Mouse (Mus musculus) kidney, embryonic 14.5 days (tissue): Measurements from ENCODE around the gene A030003K21Rik. TPM values are rescaled to one million over a fixed set of nuclear protein-coding genes. Genes with fewer than 3 reads are reported as not detected.
"Not testable (repeated sequence)": the region's sequence is repeated elsewhere in the genome, so short reads cannot be mapped to it uniquely, and the experiment has no call there.

Source experiments
- ATAC-seq: fragments of 200-750 bp; cut with Nextera tagmentation; 2 replicates; pipeline ENCODE4 v1.8.0; 2017; ENCODE audit warnings: moderate number of reproducible peaks, mild to moderate bottlenecking, moderate TSS enrichment, moderate library complexity; ENCODE audit not compliant: low FRiP score, low TSS enrichment
- H3K27ac ChIP-seq: fragments of 300-500 bp; sonication (generic); 2 replicates; pipeline ENCODE4 v1.5.1; 2014; ENCODE audit warnings: low read depth, mild to moderate bottlenecking, low read length, moderate library complexity, mixed read lengths
- H3K27me3 ChIP-seq: fragments of 300-500 bp; sonication (generic); 2 replicates; pipeline ENCODE4 v1.6.1; 2014; ENCODE audit warnings: mild to moderate bottlenecking, low read length; ENCODE audit not compliant: control insufficient read depth, insufficient read depth
- H3K36me3 ChIP-seq: fragments of 300-500 bp; sonication (generic); 2 replicates; pipeline ENCODE4 v1.6.1; 2014; ENCODE audit warnings: low read length, mixed read lengths; ENCODE audit not compliant: control insufficient read depth, insufficient read depth
- H3K4me1 ChIP-seq: fragments of 300-500 bp; sonication (generic); 2 replicates; pipeline ENCODE4 v1.6.1; 2014; ENCODE audit warnings: low read length, mixed read lengths; ENCODE audit not compliant: control insufficient read depth, insufficient read depth
- H3K4me2 ChIP-seq: fragments of 300-500 bp; sonication (generic); replicated peaks from 2 replicates; pipeline ENCODE4 v1.6.1; 2014; ENCODE audit warnings: low read depth, mild to moderate bottlenecking, low read length
- H3K4me3 ChIP-seq: fragments of 300-500 bp; sonication (generic); 2 replicates; pipeline ENCODE4 v1.5.1; 2014; ENCODE audit warnings: mild to moderate bottlenecking, low read length
- H3K9ac ChIP-seq: fragments of 300-500 bp; sonication (generic); 2 replicates; pipeline ENCODE4 v1.6.1; 2014; ENCODE audit warnings: low read depth, mild to moderate bottlenecking, low read length, moderate library complexity
- H3K9me3 ChIP-seq: fragments of 300-500 bp; sonication (generic); 2 replicates; pipeline ENCODE4 v1.6.1; 2016; ENCODE audit warnings: low read length; ENCODE audit not compliant: control insufficient read depth
- WGBS: fragments of 180-500 bp; shearing (Covaris S2); extraction: QIAGEN DNeasy Blood & Tissue Kit; methylation state at CpG from one replicate; pipeline ENCODE4 v1.1.7; 2014; 5-methylcytosine and 5-hydroxymethylcytosine counted together
- polyA plus RNA-seq: library from polyadenylated mRNA; unstranded; fragments of >200 nt; fragmentation: Nextera tagmentation; extraction: Ambion mirVana; gene quantifications from 2 replicates; pipeline ENCODE4 v1.2.1, GENCODE M21; 2014

The A030003K21Rik gene
- polyA plus RNA-seq, 1 experiment from 2014 or later, result not detected

GRCm38 (mm10) chr1:82973901-82974300 lies 30.7 kb upstream of the A030003K21Rik start:
- H3K4me1 ChIP-seq, result no peaks in the 10 kb centered on the region
- no peaks in the 10 kb centered on the region for H3K9me3 ChIP-seq
- 74% methylated on average over 6 of the region's 6 CpGs for WGBS
- H3K27me3 ChIP-seq, result no peaks in the 10 kb centered on the region
- H3K4me2 ChIP-seq, result no peak overlapping the region
- no peak overlapping the region for H3K4me3 ChIP-seq
- no peak overlapping the region for H3K9ac ChIP-seq
- H3K27ac ChIP-seq, result no peak overlapping the region
- no peak for ATAC-seq
- no peaks in the 10 kb centered on the region for H3K36me3 ChIP-seq

DNA sequence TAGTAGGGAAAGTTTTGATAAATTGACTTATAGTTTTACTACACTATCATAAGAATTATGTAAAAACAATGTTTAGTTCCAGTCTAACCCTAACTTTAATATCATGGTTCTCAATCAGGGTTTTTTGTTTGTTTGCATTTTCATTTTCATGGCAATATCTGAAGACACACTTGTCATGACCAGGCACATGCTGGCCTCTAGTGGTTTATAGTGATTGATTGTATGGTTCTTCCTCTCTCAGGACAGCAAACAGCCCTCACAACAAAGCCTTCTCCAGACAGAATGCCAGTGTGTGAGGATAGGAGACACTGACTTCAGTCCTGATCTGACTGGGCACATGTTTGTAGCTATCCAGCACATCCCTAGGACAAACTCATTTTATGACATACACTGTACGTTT lies 30.1 kb upstream of the A030003K21Rik start:
- Histone ChIP-seq H3K4me2 (no peak overlapping the region), H3K36me3 (no peaks in the 10 kb centered on the region), H3K4me3 (no peak overlapping the region), H3K4me1 (no peaks in the 10 kb centered on the region), H3K27me3 (no peaks in the 10 kb centered on the region), H3K9me3 (no peaks in the 10 kb centered on the region), H3K9ac (no peak overlapping the region), H3K27ac (no peak overlapping the region)
- 88% methylated on average over 1 of the region's 1 CpGs for WGBS
- ATAC-seq, result no peak

GRCm38 (mm10) chr1:82972046-82972445 lies 28.9 kb upstream of the A030003K21Rik start:
- WGBS, result 59% methylated on average over 4 of the region's 4 CpGs
- Histone ChIP-seq H3K4me2 (no peak overlapping the region), H3K9ac (no peak overlapping the region), H3K4me1 (no peaks in the 10 kb centered on the region), H3K27ac (no peak overlapping the region), H3K9me3 (no peaks in the 10 kb centered on the region), H3K27me3 (no peaks in the 10 kb centered on the region), H3K36me3 (no peaks in the 10 kb centered on the region), H3K4me3 (no peak overlapping the region)
- no peak for ATAC-seq

DNA sequence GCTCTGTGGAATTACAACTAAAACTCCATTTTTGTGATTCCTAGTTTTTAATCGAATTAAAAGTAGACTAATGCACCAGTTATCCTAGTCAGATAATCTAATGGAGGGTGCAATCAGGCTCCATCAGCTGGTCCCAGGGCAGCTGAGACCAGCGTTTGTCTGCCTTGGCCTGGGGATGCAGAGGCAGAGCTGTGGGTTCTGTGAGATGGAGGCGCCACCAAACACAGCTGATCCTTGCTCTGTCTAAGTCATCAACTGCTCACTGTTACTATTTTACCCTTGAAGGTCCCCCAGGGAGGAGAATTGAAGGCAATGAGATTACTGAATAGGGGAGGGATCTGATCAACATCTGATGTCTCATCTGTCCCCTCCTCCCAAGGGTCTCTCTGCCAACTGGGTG lies 23.2 kb upstream of the A030003K21Rik start:
- Histone ChIP-seq H3K4me1 (no peaks in the 10 kb centered on the region), H3K4me2 (no peak overlapping the region), H3K9me3 (no peaks in the 10 kb centered on the region), H3K36me3 (no peaks in the 10 kb centered on the region), H3K27ac (no peak overlapping the region), H3K4me3 (no peak overlapping the region), H3K9ac (no peak overlapping the region), H3K27me3 (no peaks in the 10 kb centered on the region)
- 76% methylated on average over 3 of the region's 3 CpGs for WGBS
- ATAC-seq, result no peak

- Histone ChIP-seq H3K4me2 (no peak within 1 kb of the TSS), H3K9ac (no peak within 1 kb of the TSS), H3K9me3 (no peaks in the 10 kb centered on the region), H3K4me3 (no peak within 1 kb of the TSS), H3K27me3 (no peaks in the 10 kb centered on the region), H3K4me1 (no peaks in the 10 kb centered on the region), H3K27ac (no peak within 1 kb of the TSS), H3K36me3 (no peaks in the 10 kb centered on the region)
- ATAC-seq, result no peak
- whole genome bisulfite sequencing, result 87% methylated on average over 11 of the region's 11 CpGs
These were observed 16.7 kb upstream of the A030003K21Rik start, which contains the start of gene Gm47955 for GRCm38 (mm10) chr1:82959870-82960385. Gene Gm47955, plus strand, starts transcription at chr1:82960286.

DNA sequence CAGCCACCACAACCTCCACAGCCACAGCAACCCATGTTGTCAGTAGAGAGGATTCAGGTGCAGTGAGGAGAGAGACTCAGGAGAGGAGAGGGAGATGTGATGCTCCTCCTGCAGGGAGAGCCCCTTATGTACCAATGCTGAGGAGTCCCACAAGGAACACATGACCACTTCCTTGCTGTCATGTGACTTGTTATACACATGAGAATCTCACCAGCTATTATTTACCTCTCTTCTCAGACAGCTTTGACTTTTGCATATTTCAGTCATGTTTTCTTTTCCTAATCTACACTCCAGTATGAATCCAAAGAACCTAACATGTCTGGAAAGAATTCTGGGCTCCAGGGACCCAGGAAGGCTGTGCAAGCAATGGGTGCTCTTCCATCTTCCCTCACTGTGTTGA lies 12.7 kb upstream of the A030003K21Rik start, which contains the start of gene Gm7544:
Gm7544 (minus strand) TSS at position 101 of the 400 bp plus-strand sequence.
- H3K27me3 ChIP-seq, H3K9me3 ChIP-seq, H3K4me3 ChIP-seq, H3K36me3 ChIP-seq, ATAC-seq, H3K4me1 ChIP-seq, H3K27ac ChIP-seq, H3K4me2 ChIP-seq, H3K9ac ChIP-seq: not testable (repeated sequence)

DNA sequence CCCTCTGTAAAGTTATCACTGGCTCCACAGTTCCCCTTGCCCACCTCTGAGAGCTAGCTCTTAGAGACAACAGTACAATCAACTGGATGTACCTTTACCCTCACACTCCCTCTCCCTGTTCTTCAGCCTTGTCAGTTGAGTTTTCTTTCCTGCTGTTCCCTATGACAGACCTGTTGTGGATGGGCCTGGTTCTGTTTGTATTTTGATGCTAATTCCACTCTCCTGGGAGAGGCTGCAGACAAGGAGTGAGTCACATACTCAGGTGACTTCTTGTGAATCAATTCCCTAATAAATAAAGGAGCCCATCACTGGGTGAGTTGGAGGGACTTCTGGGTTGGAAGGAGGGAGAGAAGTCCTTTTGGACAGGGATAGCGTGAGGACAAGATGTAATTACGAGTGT lies 5.4 kb upstream of the A030003K21Rik start:
- WGBS, result 90% methylated on average over 2 of the region's 2 CpGs
- no peaks in the 10 kb centered on the region for H3K9me3 ChIP-seq
- no peak overlapping the region for H3K27ac ChIP-seq
- H3K36me3 ChIP-seq, result no peaks in the 10 kb centered on the region
- no peak overlapping the region for H3K4me3 ChIP-seq
- ATAC-seq, result no peak
- no peak overlapping the region for H3K9ac ChIP-seq
- H3K4me1 ChIP-seq, result no peaks in the 10 kb centered on the region
- H3K27me3 ChIP-seq, result no peaks in the 10 kb centered on the region
- H3K4me2 ChIP-seq, result no peak overlapping the region

- not testable (repeated sequence) for ATAC-seq, H3K9me3 ChIP-seq, H3K4me3 ChIP-seq, H3K36me3 ChIP-seq, H3K27ac ChIP-seq, H3K9ac ChIP-seq, H3K27me3 ChIP-seq, H3K4me1 ChIP-seq, H3K4me2 ChIP-seq
- WGBS, result 92% methylated on average over 2 of the region's 2 CpGs
These were observed 2.8 kb upstream of the A030003K21Rik start for GRCm38 (mm10) chr1:82946029-82946428.

DNA sequence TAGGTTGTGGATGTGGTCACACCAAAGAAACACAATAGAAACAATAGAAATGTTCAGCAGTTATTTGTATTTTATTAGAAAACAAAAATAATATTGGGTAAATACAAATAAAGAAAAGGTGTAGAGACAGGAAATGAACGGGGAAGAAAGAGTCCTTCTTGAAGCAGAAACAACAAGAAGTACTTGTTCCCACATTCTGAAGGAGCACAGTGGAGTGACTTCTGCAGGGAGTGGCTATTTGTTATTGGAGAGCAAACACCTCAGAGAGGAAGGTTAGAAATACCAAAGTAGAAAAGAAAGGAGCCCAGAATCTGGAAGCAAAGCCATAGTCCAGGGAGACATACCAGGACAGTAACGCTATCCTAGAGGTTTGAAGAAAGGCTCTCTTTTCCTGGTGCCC lies 683 bp downstream of the A030003K21Rik start:
- H3K9me3 ChIP-seq, H3K4me2 ChIP-seq, ATAC-seq, H3K9ac ChIP-seq, H3K4me1 ChIP-seq, H3K27me3 ChIP-seq, H3K27ac ChIP-seq, H3K4me3 ChIP-seq, H3K36me3 ChIP-seq: not testable (repeated sequence)
- 81% methylated on average over 1 of the region's 2 CpGs for WGBS
